Mouse (Mus musculus): Measurements from ENCODE around the gene Zfp148.

Gene Zfp148

GRCm38 (mm10) chr16:33544346-33544745, 163.7 kb downstream of the Zfp148 start:
- DNase-seq = no peak

GRCm38 (mm10) chr16:33545530-33545929, 164.9 kb downstream of the Zfp148 start:
- DNase-seq = no peak

DNA sequence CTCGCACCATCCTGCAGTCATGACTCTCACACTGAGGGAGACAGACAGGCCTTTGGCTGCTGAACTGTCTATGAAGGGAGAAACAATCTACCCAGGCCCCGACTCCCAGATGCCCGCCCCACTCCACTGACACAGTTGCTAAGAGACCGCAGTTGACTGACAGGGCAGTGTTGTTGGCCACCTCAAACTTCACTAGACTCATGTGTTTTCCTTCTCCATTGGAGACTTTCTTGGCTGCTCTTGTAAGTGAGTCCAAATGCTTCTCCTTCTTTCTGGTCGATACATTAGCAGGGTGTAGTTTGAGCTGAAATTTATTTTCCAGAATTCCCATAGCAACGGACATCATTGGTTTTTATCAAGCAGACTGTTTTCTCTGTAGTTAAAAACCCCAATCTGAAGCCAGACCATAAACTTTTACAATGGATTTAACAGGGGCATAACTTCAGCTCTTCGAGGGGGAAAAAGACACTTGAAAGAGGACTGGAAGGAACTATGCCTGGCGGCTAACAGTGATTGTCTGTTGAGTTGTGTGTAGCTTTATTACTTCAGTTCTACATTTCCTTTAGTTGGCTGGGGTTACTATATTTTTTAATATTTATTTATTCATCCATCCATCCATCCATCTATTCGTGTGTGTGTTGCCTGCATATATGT, 173.2 kb downstream of the Zfp148 start:
- no peak for DNase-seq
